ENCODE assay signal across 23 mouse cellular contexts in the genomic region with DNA sequence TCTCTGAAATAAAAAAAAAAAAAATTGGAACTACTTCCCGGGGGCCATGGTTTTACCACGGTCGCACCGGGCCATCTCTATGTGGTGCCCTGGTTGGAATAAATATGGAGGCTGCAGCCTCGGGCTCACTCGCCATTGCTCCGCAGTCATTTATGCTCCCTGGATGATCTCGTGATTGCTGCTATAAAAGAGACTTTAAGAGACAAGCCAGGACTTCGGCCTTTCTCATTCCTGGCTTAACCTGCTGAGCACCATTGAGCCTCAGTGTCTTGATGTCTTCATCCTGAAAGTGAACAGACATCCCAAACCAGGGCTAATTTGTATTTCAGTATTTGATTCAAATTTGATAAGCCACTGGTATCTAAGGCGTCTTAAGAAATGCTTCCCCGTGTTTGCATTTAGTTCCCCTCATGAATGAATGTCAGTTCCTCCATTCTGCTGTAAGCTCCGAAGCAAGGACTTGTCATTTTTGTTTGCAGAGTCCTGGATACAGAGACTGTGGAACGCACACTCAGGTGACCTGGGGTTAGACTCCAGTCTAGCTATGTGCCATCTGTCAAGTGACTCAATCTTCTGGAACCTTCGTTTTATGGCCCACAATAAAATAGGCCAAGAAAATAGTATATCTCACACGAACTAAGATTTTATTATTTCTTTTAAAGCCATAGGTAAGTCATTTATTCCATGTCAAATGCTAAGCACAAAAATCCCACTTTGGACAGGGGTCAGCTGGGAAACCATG. TPM values are rescaled to one million over a fixed set of nuclear protein-coding genes. Genes with fewer than 3 reads are reported as not detected.
DNase-seq lines count a peak whose midpoint lies in the region; ATAC-seq lines count a peak whose summit lies in the region.
"Had no signal": no experiment of that assay in that cellular context is flagged by ENCODE, and none has a peak within 500 bp of the region (broad histone marks: within the 10 kb centered on the region; RNA-seq: fewer than 3 reads in every experiment).

No protein-coding gene starts in this region.

- H3K4me1 ChIP-seq in intestine, embryonic 15.5 days (replicated peaks): peaks cover 3% of the 10 kb centered on the region; the same call in 1 of the 2 replicates
- H3K4me1 ChIP-seq in intestine, embryonic 16.5 days (ENCODE audit: control insufficient read depth, insufficient read depth, low read length): peaks cover 20% of the 10 kb centered on the region; the same call in 1 of the 2 replicates
- H3K4me1 ChIP-seq: embryonic facial prominence, embryonic 13.5 days; embryonic facial prominence, embryonic 15.5 days; forebrain, embryonic 10.5 days; forebrain, embryonic 12.5 days had no signal

- WGBS in intestine, embryonic 15.5 days: 62% methylated on average over 15 of the region's 15 CpGs
- WGBS in intestine, embryonic 16.5 days: 65% methylated on average over 15 of the region's 15 CpGs
- 28% methylated on average over 15 of the region's 15 CpGs for WGBS in large intestine, adult 2 months

- DNase-seq in large intestine, adult 2 months (ENCODE audit: low read depth, low spot score): peak; percentile 75
- DNase-seq in frontal cortex, postnatal 36 days (ENCODE audit: low spot score in 2 of 2): no peak
- no peak for DNase-seq in cerebellum, adult 9-11 months
- no peak for DNase-seq in urinary bladder, adult 18-20 months (ENCODE audit: low spot score in 2 of 2)
- DNase-seq: adrenal gland, adult 2 months; adrenal gland, postnatal 10 days; adrenal gland, postnatal 36 days; cerebellum, adult 11-12 months; cerebellum, adult 2 months; cerebellum, adult 9-10 months; cerebellum, postnatal 14 days; cerebellum, postnatal 36 days; embryo, embryonic 11 days had no signal

- no peak overlapping the region for H3K9ac ChIP-seq in intestine, embryonic 15.5 days
- H3K9ac ChIP-seq in intestine, embryonic 16.5 days (ENCODE audit: low read depth, low read length): no peak overlapping the region
- H3K9ac ChIP-seq: embryonic facial prominence, embryonic 13.5 days; embryonic facial prominence, embryonic 15.5 days; forebrain, embryonic 12.5 days had no signal

- peak; percentile 85 for ATAC-seq in intestine, embryonic 15.5 days
- peak; percentile 88 for ATAC-seq in intestine, embryonic 16.5 days
- ATAC-seq: forebrain, embryonic 14.5 days; forebrain, embryonic 16.5 days had no signal

- H3K36me3 ChIP-seq in intestine, embryonic 15.5 days: no peaks in the 10 kb centered on the region
- no peaks in the 10 kb centered on the region for H3K36me3 ChIP-seq in intestine, embryonic 16.5 days (ENCODE audit: control insufficient read depth, insufficient read depth, low read length)
- H3K36me3 ChIP-seq: embryonic facial prominence, embryonic 13.5 days; embryonic facial prominence, embryonic 15.5 days; forebrain, embryonic 10.5 days; forebrain, embryonic 12.5 days had no signal

- H3K9me3 ChIP-seq in intestine, embryonic 15.5 days: no peaks in the 10 kb centered on the region
- H3K9me3 ChIP-seq in intestine, embryonic 16.5 days (ENCODE audit: control insufficient read depth, low read length): no peaks in the 10 kb centered on the region
- H3K9me3 ChIP-seq: embryonic facial prominence, embryonic 13.5 days; embryonic facial prominence, embryonic 15.5 days; forebrain, embryonic 10.5 days; forebrain, embryonic 12.5 days had no signal

- no peak overlapping the region for H3K4me3 ChIP-seq in intestine, embryonic 15.5 days (replicated peaks)
- H3K4me3 ChIP-seq in intestine, embryonic 16.5 days (ENCODE audit: low read length): no peak overlapping the region
- H3K4me3 ChIP-seq: embryonic facial prominence, embryonic 13.5 days; embryonic facial prominence, embryonic 15.5 days; erythroblast, embryonic 14.5 days; forebrain, embryonic 10.5 days; forebrain, embryonic 12.5 days had no signal

- H3K4me2 ChIP-seq in intestine, embryonic 15.5 days (replicated peaks): 0 out of 2 replicates have a peak overlapping the region, but pooled peaks have one; percentile 27
- no peak overlapping the region for H3K4me2 ChIP-seq in intestine, embryonic 16.5 days (ENCODE audit: low read depth, low read length)
- H3K4me2 ChIP-seq: embryonic facial prominence, embryonic 13.5 days; embryonic facial prominence, embryonic 15.5 days; forebrain, embryonic 12.5 days had no signal

- H3K27ac ChIP-seq in intestine, embryonic 15.5 days: peak overlapping the region; percentile 54; the same call in 1 of the 2 replicates
- H3K27ac ChIP-seq in intestine, embryonic 16.5 days (ENCODE audit: low read length): peak overlapping the region; percentile 65
- H3K27ac ChIP-seq: embryonic facial prominence, embryonic 13.5 days; embryonic facial prominence, embryonic 15.5 days; forebrain, embryonic 10.5 days; forebrain, embryonic 12.5 days had no signal

- H3K27me3 ChIP-seq in intestine, embryonic 15.5 days (replicated peaks): no peaks in the 10 kb centered on the region
- no peaks in the 10 kb centered on the region for H3K27me3 ChIP-seq in intestine, embryonic 16.5 days (replicated peaks; ENCODE audit: control insufficient read depth, insufficient read depth, low read length)
- H3K27me3 ChIP-seq: embryonic facial prominence, embryonic 13.5 days; embryonic facial prominence, embryonic 15.5 days; forebrain, embryonic 12.5 days had no signal

RNA-seq across cellular contexts. Expression of a gene that starts 22.2 kb away (rescaled TPM):
- 56.6 and 63.0 TPM in 2 replicates for polyA plus RNA-seq in intestine, embryonic 15.5 days (2015; fragmentation: Nextera tagmentation; extraction: Ambion mirVana)
- 80.2 and 87.3 TPM in 2 replicates for polyA plus RNA-seq in intestine, embryonic 16.5 days (2015; fragmentation: Nextera tagmentation; extraction: Ambion mirVana)
- polyA plus RNA-seq in large intestine, adult 2 months (2012; rRNA removed): 2.3 and 2.4 TPM in 2 replicates
- polyA plus RNA-seq: C2C12 had no signal

RNA-seq across cellular contexts. Expression of a gene that starts 40.1 kb away (rescaled TPM):
- 89.8 and 100 TPM in 2 replicates for polyA plus RNA-seq in intestine, embryonic 15.5 days (2015; fragmentation: Nextera tagmentation; extraction: Ambion mirVana)
- polyA plus RNA-seq in intestine, embryonic 16.5 days (2015; fragmentation: Nextera tagmentation; extraction: Ambion mirVana): 82.5 and 86.6 TPM in 2 replicates
- 74.3 and 77.1 TPM in 2 replicates for polyA plus RNA-seq in large intestine, adult 2 months (2012; rRNA removed)

Comparison
In these comparisons a context has a peak if more than half of its experiments do, and no peak if none do; other contexts are left out.
1. RNA of a gene that starts 22.2 kb away (polyA plus RNA-seq): 80.2 to 87.3 TPM in intestine, embryonic 16.5 days and 56.6 to 63.0 TPM in intestine, embryonic 15.5 days; 2.3 to 2.4 TPM in large intestine, adult 2 months; every median in the first group is over 10 times any median in the second.